Mouse (Mus musculus) cerebellum, postnatal 14 days (tissue): ENCODE measurements around the gene Elp1.
A peak's percentile ranks its signal among the peaks of the same experiment; 100 is the strongest.

Source experiments
- DNase-seq, 2 experiments: peaks; one replicate each; pipeline ENCODE4 v3.0.0; 2021; ENCODE audit warnings: mixed read lengths in 2 of 2

Gene Elp1

GRCm38 (mm10) chr4:56801907-56802668 is at the start of gene Elp1, which contains the start of gene Fam206a:
Gene Elp1 (minus strand): TSS chr4:56802331.
Gene Fam206a (plus strand): TSS chr4:56802345.
- peak; percentile 98 to 100 for DNase-seq

GRCm38 (mm10) chr4:56850724-56851123 is 48.6 kb upstream of the Elp1 start:
- DNase-seq: peak in 1 of 2 experiments; percentile 28

GRCm38 (mm10) chr4:56848044-56848443 is 45.9 kb upstream of the Elp1 start:
- no peak for DNase-seq

GRCm38 (mm10) chr4:56847400-56847799 is 45.3 kb upstream of the Elp1 start:
- no peak for DNase-seq

GRCm38 (mm10) chr4:56845896-56846533 is 43.9 kb upstream of the Elp1 start:
- no peak for DNase-seq

- DNase-seq: no peak
Observed at GRCm38 (mm10) chr4:56844911-56845310, 42.8 kb upstream of the Elp1 start.

GRCm38 (mm10) chr4:56843963-56844362 is 41.8 kb upstream of the Elp1 start:
- DNase-seq: no peak

- no peak for DNase-seq
Observed at GRCm38 (mm10) chr4:56842501-56842900, 40.4 kb upstream of the Elp1 start.

GRCm38 (mm10) chr4:56840297-56840696 is 38.2 kb upstream of the Elp1 start:
- no peak for DNase-seq

- no peak for DNase-seq
Observed at GRCm38 (mm10) chr4:56837661-56838060, 35.5 kb upstream of the Elp1 start.

- no peak for DNase-seq
Observed at GRCm38 (mm10) chr4:56831998-56832397, 29.9 kb upstream of the Elp1 start.

- no peak for DNase-seq
Observed at GRCm38 (mm10) chr4:56831013-56831609, 29.0 kb upstream of the Elp1 start.

GRCm38 (mm10) chr4:56829511-56829921 is 27.4 kb upstream of the Elp1 start:
- DNase-seq: no peak

- no peak for DNase-seq
Observed at GRCm38 (mm10) chr4:56828932-56829331, 26.8 kb upstream of the Elp1 start.

- DNase-seq: no peak
Observed at GRCm38 (mm10) chr4:56824231-56824630, 22.1 kb upstream of the Elp1 start.

GRCm38 (mm10) chr4:56820017-56820550 is 18.0 kb upstream of the Elp1 start:
- DNase-seq: peak in 1 of 2 experiments; percentile 24

- DNase-seq: no peak
Observed at GRCm38 (mm10) chr4:56815131-56815530, 13.0 kb upstream of the Elp1 start.

GRCm38 (mm10) chr4:56812096-56812495 is 10.0 kb upstream of the Elp1 start:
- no peak for DNase-seq

- DNase-seq: no peak
Observed at GRCm38 (mm10) chr4:56811642-56812041, 9.5 kb upstream of the Elp1 start.

GRCm38 (mm10) chr4:56809050-56809449 is 6.9 kb upstream of the Elp1 start:
- DNase-seq: no peak

GRCm38 (mm10) chr4:56802669-56803150 is 579 bp upstream of the Elp1 start:
- DNase-seq: no peak

- peak in 1 of 2 experiments; percentile 20 for DNase-seq
Observed at GRCm38 (mm10) chr4:56791373-56791772, 10.8 kb downstream of the Elp1 start.

GRCm38 (mm10) chr4:56771065-56771464 is 31.1 kb downstream of the Elp1 start:
- no peak for DNase-seq
